Mouse (Mus musculus) embryonic stem cell, embryonic (primary cell): ENCODE measurements around the gene Tuba1a.

ENCODE experiments used
- CTCF ChIA-PET, 4 experiments: fragments of 300-600 bp in 2 of 4; fragments of 350-600 bp in 2 of 4; sonication (Branson Sonifier 250); formaldehyde crosslinking; loops; one replicate each; lab custom pipeline; 2022; ENCODE audit warnings: inconsistent platforms in 2 of 4; lab: Charles Lee
- POLR2A ChIA-PET, 4 experiments: fragments of 300-600 bp in 2 of 4; fragments of 350-600 bp in 2 of 4; sonication (Branson Sonifier 250); formaldehyde crosslinking; loops; one replicate each; lab custom pipeline; 2022; ENCODE audit warnings: antibody characterized with exemption in 4 of 4, inconsistent platforms in 1 of 4; lab: Charles Lee

The Tuba1a gene

DNA sequence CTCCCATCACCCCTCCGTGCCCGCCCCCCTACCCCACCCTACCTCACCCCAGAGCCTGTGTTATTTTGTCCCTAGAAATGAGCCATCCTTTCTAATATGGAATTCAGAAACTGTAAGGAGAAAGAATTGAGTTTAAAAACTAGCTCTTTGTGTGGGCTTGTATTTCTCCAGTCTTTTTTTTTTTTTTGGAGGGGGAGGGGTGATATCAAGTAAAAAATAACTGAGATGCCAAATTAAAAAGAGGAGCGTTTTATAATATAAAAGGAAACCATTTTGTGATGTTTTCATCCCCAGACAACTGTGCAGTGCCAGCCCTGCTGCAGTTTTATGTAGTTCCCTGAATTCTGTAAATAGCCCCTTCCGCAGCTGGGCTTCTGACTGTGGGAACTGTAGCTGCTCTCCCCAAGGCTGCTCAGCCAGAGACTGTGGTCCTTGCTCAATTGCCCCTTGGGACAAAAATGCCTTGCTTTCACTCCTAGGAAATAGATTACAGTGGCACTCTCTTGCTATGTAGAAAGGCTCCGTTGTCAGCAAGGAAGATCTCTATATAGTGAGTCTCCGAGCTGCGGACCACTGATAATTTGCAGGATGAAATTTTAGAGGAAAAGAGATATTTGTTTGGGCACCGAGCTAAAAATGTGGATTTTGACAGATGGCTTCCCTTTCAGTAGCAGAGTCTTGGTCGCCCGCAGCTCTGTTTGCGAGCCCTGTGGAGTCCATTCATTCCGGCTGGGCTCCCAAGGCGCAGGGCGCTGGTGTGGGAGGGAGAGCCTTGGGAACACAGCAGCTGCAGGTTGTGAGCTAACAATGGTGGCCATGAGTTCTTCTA is 1.1 kb upstream of the Tuba1a start:
- CTCF ChIA-PET, result interaction anchor here in 3 of 4 experiments (0.6 to 4.6 kb wide), 15 partner anchors 11 to 919 kb away, joined by 3 to 30 read pairs (median 5); no protein-coding TSS in a partner anchor
- POLR2A ChIA-PET, result interaction anchor here (0.5 to 9.3 kb wide), 39 partner anchors 10 to 386 kb away, joined by 3 to 368 read pairs (median 14); partner anchors contain the start of genes Tuba1b (in 3 of the 4), Tuba1c (in 2 of the 4) and Kmt2d (in 1 of the 4)

DNA sequence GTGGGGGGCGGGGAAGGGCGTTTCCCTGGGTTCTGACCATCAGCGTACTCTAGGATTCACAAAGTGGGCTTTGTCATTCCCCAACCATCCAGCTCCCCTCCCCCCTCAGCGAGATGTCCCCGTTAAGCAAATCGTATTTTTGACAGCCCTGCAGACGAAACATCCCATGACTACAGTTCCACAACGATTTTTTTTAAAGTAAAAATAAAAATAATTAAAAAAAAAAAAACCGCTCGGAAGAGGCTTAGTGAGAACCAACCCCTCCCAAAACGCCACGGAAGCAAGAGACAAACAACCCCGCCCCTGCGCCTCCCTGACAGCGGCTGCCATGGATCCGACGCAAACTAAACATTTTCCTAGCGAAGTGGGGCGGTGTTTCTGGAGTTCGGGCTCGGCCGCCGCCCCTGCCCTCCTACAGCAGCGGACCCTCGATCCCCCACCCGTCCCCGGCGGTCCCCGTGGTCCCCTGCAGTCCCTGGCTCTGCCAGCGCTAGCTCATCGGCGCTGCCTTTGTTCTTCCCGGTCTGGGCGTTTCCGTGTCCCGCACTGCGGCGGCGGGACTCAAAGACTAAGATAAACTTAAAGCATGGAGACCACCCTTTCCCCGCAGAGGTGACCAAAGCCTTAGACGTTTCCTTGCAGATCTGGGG is 627 bp downstream of the Tuba1a start:
- CTCF ChIA-PET, result interaction anchor here (0.5 to 4.6 kb wide), 34 partner anchors 9 to 1805 kb away, joined by 3 to 30 read pairs (median 5); partner anchors contain the start of genes Arf3 (in 1 of the 4), Tuba1b (in 1 of the 4) and Tuba1c (in 1 of the 4)
- POLR2A ChIA-PET, result interaction anchor here (0.5 to 9.3 kb wide), 88 partner anchors 8 to 1584 kb away, joined by 3 to 368 read pairs (median 5); partner anchors contain the start of genes Tuba1b (in 4 of the 4), Prkag1 (in 2 of the 4), Tuba1c (in 2 of the 4) and Fkbp11 (in 1 of the 4)

DNA sequence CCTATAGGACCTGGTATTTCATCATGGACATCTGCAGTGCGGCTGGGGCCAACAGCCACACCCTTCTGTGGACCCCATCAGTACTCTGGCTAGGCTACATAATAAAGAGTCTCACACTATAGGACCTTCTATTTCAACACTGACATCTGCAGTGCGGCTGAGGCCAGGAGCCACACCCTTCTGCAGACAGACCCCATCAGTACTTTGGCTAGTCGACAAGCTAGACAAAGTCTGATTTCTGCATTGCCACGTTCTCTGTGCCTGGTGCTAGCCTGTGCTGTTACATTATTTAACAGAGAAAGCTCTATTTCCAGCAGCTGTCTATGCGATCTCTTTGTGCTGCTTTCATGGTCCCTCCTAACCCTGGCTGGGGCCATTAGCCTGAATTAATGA is 1.4 kb downstream of the Tuba1a start:
- CTCF ChIA-PET, result interaction anchor here (0.6 to 4.6 kb wide), 21 partner anchors 9 to 78 kb away, joined by 3 to 30 read pairs (median 5); partner anchors contain the start of gene Tuba1c (in 1 of the 4)
- POLR2A ChIA-PET, result interaction anchor here (0.6 to 9.3 kb wide), 48 partner anchors 10 to 588 kb away, joined by 3 to 368 read pairs (median 12); partner anchors contain the start of genes Tuba1b (in 4 of the 4), Tuba1c (in 2 of the 4), Fkbp11 (in 1 of the 4) and Kmt2d (in 1 of the 4)

DNA sequence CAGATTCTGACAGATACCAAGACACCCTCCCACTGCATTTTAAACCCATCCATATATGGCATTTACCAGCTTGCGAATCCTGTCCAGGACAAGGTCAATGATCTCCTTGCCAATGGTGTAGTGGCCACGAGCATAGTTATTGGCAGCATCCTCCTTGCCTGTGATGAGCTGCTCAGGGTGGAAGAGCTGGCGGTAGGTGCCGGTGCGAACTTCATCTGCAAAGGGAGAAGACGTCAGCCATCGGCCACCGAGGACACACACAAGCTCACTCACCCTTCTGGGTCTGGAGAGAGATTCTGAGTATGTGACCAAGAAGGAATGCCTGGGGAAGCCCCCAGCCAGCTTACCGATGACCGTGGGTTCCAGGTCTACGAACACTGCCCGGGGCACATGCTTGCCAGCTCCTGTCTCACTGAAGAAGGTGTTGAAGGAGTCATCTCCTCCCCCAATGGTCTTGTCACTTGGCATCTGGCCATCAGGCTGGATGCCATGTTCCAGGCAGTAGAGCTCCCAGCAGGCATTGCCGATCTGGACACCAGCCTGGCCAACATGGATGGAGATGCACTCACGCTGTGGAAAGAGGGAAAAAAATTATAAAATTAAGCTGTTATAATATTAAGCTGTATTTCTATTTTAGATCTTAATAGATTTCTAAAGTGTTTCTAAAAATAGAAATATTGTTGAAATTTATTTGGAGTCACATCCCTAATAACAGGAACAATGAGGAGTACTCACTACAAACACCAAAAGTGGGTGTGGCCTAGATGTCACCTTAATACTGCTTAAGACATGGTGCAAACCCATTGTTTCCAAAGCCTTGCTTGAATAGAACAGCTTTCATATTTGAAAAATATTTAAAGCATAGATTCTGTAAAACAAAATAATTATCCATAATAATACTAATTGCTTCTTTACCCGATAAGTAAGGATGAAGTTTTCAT is 2.1 kb downstream of the Tuba1a start:
- POLR2A ChIA-PET, result interaction anchor here (0.6 to 9.3 kb wide), 20 partner anchors 9 to 217 kb away, joined by 4 to 368 read pairs (median 38); partner anchors contain the start of genes Tuba1b (in 3 of the 4), Tuba1c (in 2 of the 4) and Kmt2d (in 1 of the 4)

DNA sequence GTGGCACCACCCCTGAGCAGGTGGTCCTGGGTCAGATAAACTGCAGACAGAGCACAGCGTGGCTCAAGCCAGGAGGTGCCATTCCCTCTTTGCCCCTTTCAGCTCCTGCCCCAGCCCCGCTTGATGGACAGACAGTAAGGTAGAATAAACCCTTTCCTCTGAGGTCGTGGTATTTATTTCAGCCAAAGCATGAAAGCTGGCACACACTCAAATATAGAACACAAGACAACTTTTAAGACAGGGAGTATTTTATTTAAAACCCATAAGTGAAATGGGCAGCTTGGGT is 4.0 kb downstream of the Tuba1a start:
- CTCF ChIA-PET, result no interaction called here
- POLR2A ChIA-PET, result interaction anchor here in 2 of 4 experiments (0.6 to 8.6 kb wide), 5 partner anchors 15 to 160 kb away, joined by 3 to 89 read pairs (median 5); partner anchors contain the start of gene Tuba1b (in 1 of the 2)

More for the DNA sequence above, 2.1 kb downstream of the Tuba1a start:
- CTCF ChIA-PET, result interaction anchor here (0.6 to 4.6 kb wide), 8 partner anchors 8 to 73 kb away, joined by 4 to 30 read pairs (median 12); no protein-coding TSS in a partner anchor

DNA sequence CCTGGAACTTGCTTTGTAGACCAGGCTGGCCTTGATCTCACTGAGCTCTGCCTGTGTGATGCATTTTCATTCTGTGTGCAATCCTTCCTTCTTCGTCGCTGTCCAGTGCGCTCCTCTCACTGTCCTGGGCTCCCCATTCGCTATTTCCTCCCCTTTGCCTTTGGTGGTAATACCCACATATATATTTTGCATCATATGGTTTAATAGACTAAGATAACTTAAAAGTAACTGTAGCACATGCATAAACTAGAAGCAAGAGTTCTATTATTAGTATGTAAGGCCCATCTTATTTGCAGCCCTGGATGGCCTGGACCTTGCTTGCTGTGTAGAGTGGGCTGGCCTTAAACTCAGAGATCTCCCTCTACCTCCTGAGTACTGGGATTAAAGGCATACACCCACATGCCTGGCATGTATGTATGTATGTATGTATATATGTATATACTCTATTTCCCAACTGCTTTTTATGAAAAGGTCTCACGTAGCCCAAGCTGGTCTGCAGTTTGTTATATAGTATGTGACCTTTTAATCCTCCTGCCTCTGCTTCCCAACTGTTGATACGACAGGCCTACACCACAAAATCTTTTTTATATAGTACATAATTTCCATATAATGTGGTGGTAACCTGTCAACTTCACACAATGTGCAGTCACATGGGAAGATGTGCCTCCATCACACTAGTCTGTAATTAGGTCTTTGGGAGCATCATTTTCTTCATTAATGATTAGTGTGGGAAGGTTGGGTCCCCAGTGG is 4.5 kb downstream of the Tuba1a start:
- ChIA-PET CTCF (interaction anchor here in 1 of 4 experiments (0.7 kb wide), 1 partner anchor 608 kb away, joined by 6 read pairs; no protein-coding TSS in a partner anchor), POLR2A (interaction anchor here in 3 of 4 experiments (0.6 to 8.6 kb wide), 16 partner anchors 12 to 161 kb away, joined by 3 to 89 read pairs (median 4); partner anchors contain the start of genes Tuba1b (in 2 of the 3) and Tuba1c (in 1 of the 3))

DNA sequence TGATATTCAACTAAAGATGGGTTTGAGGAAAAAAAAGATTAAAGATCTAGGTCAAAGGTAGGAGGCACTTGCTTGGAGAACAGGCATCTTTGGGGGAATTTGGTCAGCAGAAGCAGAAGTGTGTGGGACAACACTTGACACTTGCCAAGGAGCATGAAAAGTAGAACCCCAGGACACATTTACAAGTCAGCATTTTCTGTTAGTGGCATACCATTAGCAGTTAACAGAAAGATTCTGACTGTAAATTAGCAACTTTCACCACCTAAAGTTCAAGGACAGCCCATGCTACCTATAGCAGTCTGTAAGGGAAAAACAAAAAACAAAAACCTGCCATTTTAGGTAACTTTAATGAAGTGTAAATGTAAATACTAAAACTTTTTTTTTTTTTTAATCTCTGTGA is 5.1 kb downstream of the Tuba1a start:
- ChIA-PET POLR2A (interaction anchor here in 3 of 4 experiments (0.6 to 8.6 kb wide), 17 partner anchors 13 to 114 kb away, joined by 3 to 89 read pairs (median 4); partner anchors contain the start of genes Tuba1b (in 2 of the 3) and Tuba1c (in 1 of the 3)), CTCF (interaction anchor here in 1 of 4 experiments (0.7 to 0.8 kb wide), 2 partner anchors 45 to 609 kb away, joined by 3 to 6 read pairs; no protein-coding TSS in a partner anchor)

DNA sequence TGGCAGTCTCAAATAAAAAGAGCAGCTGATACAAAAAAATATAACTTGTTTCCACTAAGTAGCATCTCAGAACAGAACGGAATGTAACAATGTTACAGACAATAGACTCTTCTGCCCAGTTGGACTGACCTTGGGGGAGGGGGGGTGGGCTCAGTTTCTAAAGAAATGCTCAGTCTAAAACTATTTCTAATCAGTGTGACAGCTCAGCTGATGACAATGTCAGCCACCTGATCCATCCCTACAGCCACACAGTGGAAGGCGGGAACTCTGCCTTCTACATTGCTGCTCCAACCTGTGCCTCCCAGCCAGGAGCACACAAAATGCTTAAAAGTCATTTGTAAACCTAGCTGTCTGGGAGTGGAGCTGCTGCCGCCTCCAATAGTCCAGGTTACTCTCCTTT is 5.6 kb downstream of the Tuba1a start:
- CTCF ChIA-PET, result interaction anchor here in 3 of 4 experiments (0.6 to 0.8 kb wide), 3 partner anchors 43 to 45 kb away, joined by 3 to 4 read pairs (median 4); no protein-coding TSS in a partner anchor
- POLR2A ChIA-PET, result interaction anchor here in 2 of 4 experiments (0.6 to 8.6 kb wide), 15 partner anchors 13 to 45 kb away, joined by 3 to 89 read pairs (median 6); partner anchors contain the start of gene Tuba1b (in 2 of the 2)

DNA sequence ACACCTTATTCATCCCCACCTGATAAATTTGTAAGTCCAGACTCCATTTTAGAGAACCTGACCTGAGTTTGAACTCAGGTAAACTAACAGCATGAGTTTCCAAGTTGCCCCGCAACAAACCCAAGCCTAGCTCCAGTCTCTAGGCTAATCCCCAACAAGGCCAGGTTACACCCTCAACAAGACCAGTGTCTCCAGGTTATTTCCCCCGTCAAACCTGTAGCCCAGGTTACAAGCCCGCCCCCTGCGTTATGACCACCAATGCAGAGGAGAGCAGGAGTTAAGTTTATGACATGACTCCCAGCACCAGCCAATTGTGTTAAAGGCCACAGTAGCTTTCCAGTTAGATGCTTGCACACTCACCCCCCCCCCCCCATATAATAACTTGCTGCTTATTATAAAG is 10.4 kb downstream of the Tuba1a start:
- ChIA-PET CTCF (interaction anchor here (0.6 to 1.7 kb wide), 11 partner anchors 9 to 83 kb away, joined by 3 to 6 read pairs (median 3); no protein-coding TSS in a partner anchor), POLR2A (interaction anchor here in 3 of 4 experiments (0.6 to 8.6 kb wide), 30 partner anchors 9 to 1777 kb away, joined by 3 to 89 read pairs (median 6); partner anchors contain the start of genes Tuba1b (in 3 of the 3), Gm49450 (in 2 of the 3), Tuba1a (in 2 of the 3) and Tuba1c (in 1 of the 3))

DNA sequence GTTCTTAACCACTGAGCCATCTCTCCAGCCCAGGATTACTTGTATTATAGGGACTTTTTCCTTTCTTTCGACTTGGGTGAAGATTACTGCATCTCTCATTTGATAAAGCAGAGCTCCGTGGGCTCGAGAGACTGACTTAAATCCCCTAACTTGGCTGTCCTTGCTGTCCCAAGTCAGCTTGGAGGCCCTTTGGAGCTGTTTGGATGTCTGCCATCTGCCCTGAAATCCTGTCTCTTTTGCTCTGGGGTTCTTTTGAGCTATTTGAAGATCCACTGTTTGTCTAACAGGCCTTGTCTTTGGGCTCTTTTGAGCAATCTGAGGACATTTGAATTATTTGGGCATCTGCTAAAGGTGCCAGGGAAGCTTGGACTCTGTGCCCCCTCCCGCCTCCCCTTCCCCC is 11.4 kb downstream of the Tuba1a start:
- ChIA-PET CTCF (interaction anchor here (0.5 to 1.7 kb wide), 10 partner anchors 12 to 225 kb away, joined by 3 to 10 read pairs (median 4); partner anchors contain the start of genes Gm49450 (in 1 of the 4), Tuba1a (in 1 of the 4) and Tuba1c (in 1 of the 4)), POLR2A (interaction anchor here in 3 of 4 experiments (0.6 to 8.6 kb wide), 35 partner anchors 8 to 1719 kb away, joined by 3 to 89 read pairs (median 6); partner anchors contain the start of genes Gm49450 (in 3 of the 3), Tuba1a (in 3 of the 3), Tuba1b (in 3 of the 3) and Tuba1c (in 2 of the 3))

DNA sequence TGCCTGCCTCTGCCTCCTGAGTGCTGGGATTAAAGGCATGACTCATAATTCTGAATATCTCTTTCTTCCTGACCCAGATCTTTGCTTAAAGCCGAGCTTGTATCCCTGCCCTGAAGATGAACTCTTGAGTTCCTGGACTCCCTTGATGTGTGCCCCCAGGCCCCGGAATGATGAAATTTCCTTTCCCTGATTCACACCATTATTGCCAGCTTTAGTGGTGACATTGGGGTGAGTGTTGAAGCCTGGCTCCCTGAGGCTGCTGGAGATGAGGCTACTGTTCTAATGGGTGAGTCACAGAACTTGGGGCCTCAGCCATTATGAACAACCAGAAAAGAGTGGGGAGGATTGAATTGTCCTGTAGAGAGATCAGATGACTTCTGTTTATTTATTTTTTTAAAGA is 12.0 kb downstream of the Tuba1a start:
- ChIA-PET CTCF (interaction anchor here in 3 of 4 experiments (0.5 to 1.2 kb wide), 5 partner anchors 38 to 225 kb away, joined by 3 to 10 read pairs (median 3); partner anchors contain the start of gene Tuba1c (in 1 of the 3)), POLR2A (interaction anchor here in 3 of 4 experiments (0.6 to 8.6 kb wide), 20 partner anchors 7 to 1129 kb away, joined by 3 to 89 read pairs (median 7); partner anchors contain the start of genes Gm49450 (in 3 of the 3), Tuba1a (in 3 of the 3), Tuba1b (in 2 of the 3) and Tuba1c (in 1 of the 3))

DNA sequence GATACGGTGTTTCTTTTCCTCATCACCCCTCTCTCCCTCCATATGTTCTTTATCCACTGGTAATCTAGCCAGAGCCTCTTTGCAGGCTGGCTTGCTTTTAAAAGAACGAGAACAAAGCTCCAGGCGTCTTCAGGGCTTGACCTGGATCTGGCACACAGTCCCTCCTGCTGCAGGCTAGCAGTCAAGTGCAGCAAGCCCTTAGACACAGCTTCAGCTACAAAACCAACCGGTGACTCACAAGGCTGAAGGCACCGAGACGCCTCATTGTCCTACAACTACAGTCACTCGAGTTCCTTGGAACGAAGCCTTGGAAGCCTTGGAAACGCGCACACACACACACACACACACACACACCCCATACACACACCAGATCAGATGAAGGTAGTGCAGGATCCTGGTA is 12.7 kb downstream of the Tuba1a start:
- CTCF ChIA-PET, result interaction anchor here in 2 of 4 experiments (0.7 to 1.0 kb wide), 2 partner anchors 37 to 52 kb away, joined by 3 read pairs; no protein-coding TSS in a partner anchor
- POLR2A ChIA-PET, result interaction anchor here in 3 of 4 experiments (0.6 to 3.9 kb wide), 11 partner anchors 12 to 863 kb away, joined by 3 to 44 read pairs (median 6); partner anchors contain the start of genes Gm49450 (in 2 of the 3) and Tuba1a (in 2 of the 3)

DNA sequence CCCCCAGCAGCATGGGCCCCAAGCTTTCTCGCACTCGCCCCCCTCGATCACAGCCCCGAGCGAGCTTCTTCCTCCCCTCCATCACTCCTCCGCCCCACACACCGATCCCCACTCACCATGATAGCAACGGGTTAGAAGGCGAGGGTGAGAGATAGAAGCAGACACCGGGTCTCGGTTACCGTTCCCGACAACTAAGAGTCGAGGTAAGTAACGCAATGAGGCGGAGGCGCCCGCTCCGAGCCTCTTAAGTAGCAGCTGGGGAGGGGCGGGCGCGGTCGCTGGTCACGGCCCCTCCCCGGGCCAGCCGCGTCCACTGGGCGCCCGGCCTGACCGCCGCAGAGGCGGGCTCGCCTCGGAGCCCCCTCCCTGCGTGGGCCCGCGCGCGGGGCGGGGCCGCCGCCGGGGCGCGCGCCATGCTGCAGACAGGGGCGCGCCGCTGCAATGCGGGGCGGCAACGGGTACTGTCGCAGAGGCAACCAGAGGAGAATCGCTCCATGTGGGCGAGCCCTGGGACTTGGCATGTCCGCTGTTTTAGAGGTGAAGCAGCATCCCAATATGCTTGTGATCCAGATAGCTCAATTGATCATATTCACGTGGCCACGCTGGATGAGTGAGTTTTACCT is 19.2 kb downstream of the Tuba1a start, which contains the start of gene Tuba1b:
Tuba1b (minus strand) TSS at position 349 of the 623 bp plus-strand sequence.
- ChIA-PET CTCF (interaction anchor here (0.6 to 2.6 kb wide), 20 partner anchors 19 to 139 kb away, joined by 3 to 10 read pairs (median 4); partner anchors contain the start of genes Gm49450 (in 2 of the 4) and Tuba1a (in 2 of the 4)), POLR2A (interaction anchor here (0.6 to 4.1 kb wide), 151 partner anchors 8 to 940 kb away, joined by 3 to 453 read pairs (median 5); partner anchors contain the start of genes Gm49450 (in 4 of the 4), Tuba1a (in 4 of the 4), Lmbr1l (in 3 of the 4) and Rhebl1 (in 3 of the 4))

DNA sequence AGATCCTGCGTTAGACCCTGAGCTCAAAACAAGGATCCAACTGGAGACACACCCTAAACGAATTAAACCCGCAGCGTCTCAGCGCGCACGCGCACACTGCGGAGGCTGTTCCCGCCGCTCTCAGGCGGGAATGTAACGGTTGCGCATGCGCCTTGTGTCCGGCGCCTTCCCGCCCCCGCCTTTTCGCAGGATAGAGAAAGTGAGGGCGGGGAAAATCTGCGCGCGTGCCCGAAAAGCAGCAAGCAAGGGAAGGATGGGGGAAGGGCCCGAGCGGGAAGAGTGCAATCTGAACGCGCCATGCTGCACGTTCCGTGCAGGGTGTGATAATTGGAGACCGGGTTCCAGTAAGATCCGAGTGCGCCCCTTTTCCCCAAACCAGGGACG is 19.7 kb downstream of the Tuba1a start:
- POLR2A ChIA-PET, result interaction anchor here (0.6 to 4.1 kb wide), 129 partner anchors 9 to 730 kb away, joined by 3 to 453 read pairs (median 5); partner anchors contain the start of genes Gm49450 (in 4 of the 4), Tuba1a (in 4 of the 4), Lmbr1l (in 3 of the 4) and Rhebl1 (in 3 of the 4)
- CTCF ChIA-PET, result interaction anchor here (0.6 to 2.6 kb wide), 13 partner anchors 20 to 492 kb away, joined by 3 to 10 read pairs (median 5); partner anchors contain the start of genes Gm49450 (in 1 of the 4) and Tuba1a (in 1 of the 4)
